Mouse (Mus musculus): ENCODE measurements at regions not wholly inside any gene's neighbourhood (a gene's known extent, or its start where the extent isn't known, plus 50 kb on each side); places are given as distances from the start of the nearest gene placed in this dataset.

- TF ChIP-seq POLR2A (IDR thresholded peaks at IDR 0.05; ENCODE audit: low read depth, low read length) = no peak
- TF ChIP-seq CTCF (conservative IDR thresholded peaks at IDR 0.05 in 1 of 2, IDR thresholded peaks at IDR 0.05 in 1 of 2; ENCODE audit: low read depth in 2 of 2, low read length in 2 of 2) = no peak
- TF ChIP-seq USF2 (conservative IDR thresholded peaks at IDR 0.05; ENCODE audit: low read depth, low read length) = no peak
- TF ChIP-seq USF1 (IDR thresholded peaks at IDR 0.05; ENCODE audit: low read depth, low read length) = no peak
- no peak for TF ChIP-seq ELF1 (IDR thresholded peaks at IDR 0.05; ENCODE audit: low read depth, low read length)
- no peak for TF ChIP-seq ZMIZ1 (IDR thresholded peaks at IDR 0.05; ENCODE audit: low read depth, low read length)
- no peak for TF ChIP-seq SIN3A (IDR thresholded peaks at IDR 0.05; ENCODE audit: low read length)
- TF ChIP-seq ZC3H11A (IDR thresholded peaks at IDR 0.05; ENCODE audit: low read depth, low read length) = no peak
- TF ChIP-seq EP300 (IDR thresholded peaks at IDR 0.05; ENCODE audit: low read length) = no peak
- TF ChIP-seq MAZ (IDR thresholded peaks at IDR 0.05; ENCODE audit: low read depth, low read length) = no peak
- no peak for TF ChIP-seq RAD21 (IDR thresholded peaks at IDR 0.05; ENCODE audit: low read depth, low read length)
These were observed 123.2 kb downstream of the Gm5426 start for GRCm38 (mm10) chr10:96259648-96260047.

Measured in CH12.LX (cell line).